Mouse (Mus musculus) myocyte (in vitro differentiated cells): Measurements from ENCODE around the gene Rab9b.

Experiments used
- POLR2A ChIP-seq: IDR thresholded peaks from one replicate; pipeline ENCODE4 v1.6.1; 2011; ENCODE audit warnings: low read depth, mild to moderate bottlenecking, control low read depth, moderate library complexity; ENCODE audit not compliant: insufficient read length
- REST ChIP-seq: IDR thresholded peaks from one replicate; pipeline ENCODE4 v1.6.1; 2011; ENCODE audit warnings: mild to moderate bottlenecking, control low read depth, moderate library complexity; ENCODE audit not compliant: insufficient read depth, insufficient read length
- TCF12 ChIP-seq: IDR thresholded peaks from one replicate; pipeline ENCODE4 v1.6.1; 2011; ENCODE audit warnings: mild to moderate bottlenecking, control low read depth; ENCODE audit not compliant: poor library complexity, insufficient read depth, severe bottlenecking
- USF1 ChIP-seq: IDR thresholded peaks from one replicate; pipeline ENCODE4 v1.6.1; 2011; ENCODE audit warnings: low read depth, mild to moderate bottlenecking, control low read depth, moderate library complexity

DNA sequence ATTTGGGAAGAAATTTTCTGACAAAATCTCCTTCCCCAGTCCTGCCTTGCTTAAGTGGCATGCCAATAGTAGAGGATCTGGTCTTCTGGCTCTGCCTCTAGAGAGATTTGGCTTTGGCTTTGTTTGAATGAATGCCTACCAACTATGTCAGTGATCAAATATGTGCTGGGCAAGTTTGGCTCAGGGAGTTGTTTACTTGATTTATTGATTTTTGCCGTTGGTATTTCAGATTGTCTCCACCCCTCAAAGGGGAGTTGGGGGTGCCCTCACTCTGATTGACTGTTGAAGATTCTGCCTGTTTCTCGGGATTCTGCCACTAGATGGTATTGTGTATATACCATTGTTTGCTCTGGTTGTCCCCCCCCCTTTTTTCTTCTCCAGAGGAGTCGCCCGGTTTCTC lies 35.8 kb upstream of the Rab9b start:
- no peak for TF ChIP-seq POLR2A
- no peak for TF ChIP-seq USF1
- TF ChIP-seq REST: no peak
- no peak for TF ChIP-seq TCF12
